Mouse (Mus musculus) kidney, adult 2 months (tissue): ENCODE data around the gene Svs4. TPM values are rescaled to one million over a fixed set of nuclear protein-coding genes. Genes with fewer than 3 reads are reported as not detected.

Experiments
- DNase-seq: peaks from one replicate; pipeline ENCODE4 v3.0.0; 2021
- H3K27ac ChIP-seq: fragments of 200-500 bp; 2 replicates; pipeline ENCODE4 v1.5.1; 2012; ENCODE audit warnings: low read depth, low read length, control low read depth, inconsistent platforms; ENCODE audit not compliant: insufficient read depth
- H3K27me3 ChIP-seq: fragments of 200-500 bp; replicated peaks from 2 replicates; pipeline ENCODE4 v1.6.1; 2012; ENCODE audit warnings: mild to moderate bottlenecking, moderate library complexity, low read length, inconsistent platforms; ENCODE audit not compliant: control insufficient read depth, insufficient read depth
- H3K36me3 ChIP-seq: fragments of 200-500 bp; 2 replicates; pipeline ENCODE4 v1.6.1; 2012; ENCODE audit warnings: mild to moderate bottlenecking, moderate library complexity, low read length, inconsistent platforms; ENCODE audit not compliant: control insufficient read depth, insufficient read depth
- H3K4me1 ChIP-seq: fragments of 200-500 bp; 2 replicates; pipeline ENCODE4 v1.6.1; 2011; ENCODE audit warnings: low read length; ENCODE audit not compliant: control insufficient read depth, insufficient read depth
- H3K4me3 ChIP-seq: fragments of 200-500 bp; 2 replicates; pipeline ENCODE4 v1.5.1; 2011; ENCODE audit warnings: mild to moderate bottlenecking, low read depth, low read length, control low read depth; ENCODE audit not compliant: insufficient read depth
- CTCF ChIP-seq: fragments of 200-500 bp; conservative IDR thresholded peaks from 2 replicates; pipeline ENCODE4 v1.5.1; 2011; ENCODE audit warnings: low read depth, mild to moderate bottlenecking, control low read depth, low read length, moderate library complexity, mixed read lengths; ENCODE audit not compliant: insufficient read depth, insufficient read length
- POLR2A ChIP-seq: fragments of 200-500 bp; IDR thresholded peaks from one replicate; pipeline ENCODE4 v1.6.1; 2011; ENCODE audit warnings: low read depth, low read length, control low read depth
- WGBS: fragments of 180-500 bp; shearing (Covaris S2); methylation state at CpG from one replicate; pipeline ENCODE4 v1.1.7; 2018; 5-methylcytosine and 5-hydroxymethylcytosine counted together
- polyA plus RNA-seq: library from polyadenylated mRNA; depleted of rRNA; stranded (reverse); fragments of >200 nt; gene quantifications from 2 replicates; pipeline ENCODE4 v1.2.3, GENCODE M21; 2012; rRNA removed

Svs4 gene
- polyA plus RNA-seq, 1 experiment = not detected

DNA sequence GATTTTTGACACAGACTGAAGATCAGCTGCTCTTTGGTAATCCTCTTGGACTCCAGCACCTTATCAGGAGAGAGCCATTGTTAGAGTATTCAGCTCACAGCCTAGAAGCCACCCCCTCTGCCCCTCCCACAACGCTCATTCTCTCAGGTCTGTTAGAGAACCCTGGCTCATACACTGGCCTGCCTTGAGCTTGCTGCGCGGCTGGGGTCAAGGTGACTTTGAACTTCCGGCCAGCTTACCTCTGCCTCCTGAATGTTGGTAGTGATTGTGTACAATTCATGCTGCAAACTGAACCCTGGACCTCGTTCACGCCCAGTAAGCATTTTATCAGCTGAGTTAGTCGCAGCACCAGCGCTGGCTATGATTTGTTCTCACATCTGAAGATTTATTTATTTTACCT, 45.6 kb downstream of the Svs4 start:
- no peak overlapping the region for H3K27ac ChIP-seq
- WGBS = 79% methylated on average over 8 of the region's 8 CpGs

GRCm38 (mm10) chr2:164228361-164229070, 49.7 kb downstream of the Svs4 start:
- Histone ChIP-seq H3K4me1 (no peaks in the 10 kb centered on the region), H3K4me3 (no peak overlapping the region), H3K27me3 (no peaks in the 10 kb centered on the region), H3K27ac (no peak overlapping the region), H3K36me3 (no peaks in the 10 kb centered on the region)
- WGBS = 76% methylated on average over 8 of the region's 8 CpGs
- TF ChIP-seq CTCF (no peak), POLR2A (no peak)
- no peak for DNase-seq

More for the DNA sequence above, 45.6 kb downstream of the Svs4 start:
- no peaks in the 10 kb centered on the region for H3K36me3 ChIP-seq
- TF ChIP-seq CTCF = no peak
- TF ChIP-seq POLR2A = no peak
- no peak overlapping the region for H3K4me3 ChIP-seq
- no peaks in the 10 kb centered on the region for H3K4me1 ChIP-seq
- no peak for DNase-seq
- H3K27me3 ChIP-seq = no peaks in the 10 kb centered on the region

Other genes starting within 250 kb of the Svs4 start
- gene Stk4, start 208.1 kb downstream of the Svs4 start, polyA plus RNA-seq = 10.4 and 13.0 TPM in 2 replicates
- gene Tomm34, start 207.3 kb downstream of the Svs4 start, polyA plus RNA-seq = 31.0 and 34.1 TPM in 2 replicates
- 0.36 and 0.48 TPM in 2 replicates for gene Kcns1, start 107.3 kb downstream of the Svs4 start, polyA plus RNA-seq
- gene Wfdc5, start 95.7 kb downstream of the Svs4 start, polyA plus RNA-seq = not detected in 2 replicates
- gene Wfdc12, start 87.9 kb downstream of the Svs4 start, polyA plus RNA-seq = not detected in 2 replicates
- gene Wfdc15a, start 78.3 kb downstream of the Svs4 start, polyA plus RNA-seq = 0.20 TPM in 1 of 2 replicates, not detected in the other
- gene Wfdc15b, start 56.8 kb downstream of the Svs4 start, polyA plus RNA-seq = 492 and 557 TPM in 2 replicates
- gene Svs2, start 40.0 kb downstream of the Svs4 start, polyA plus RNA-seq = not detected in 2 replicates
- not detected in 2 replicates for gene Svs3b, start 21.8 kb downstream of the Svs4 start, polyA plus RNA-seq
- not detected in 2 replicates for gene Svs3a, start 10.8 kb upstream of the Svs4 start, polyA plus RNA-seq
- gene Svs6, start 38.3 kb upstream of the Svs4 start, polyA plus RNA-seq = not detected in 2 replicates
- gene Svs5, start 54.3 kb upstream of the Svs4 start, polyA plus RNA-seq = not detected in 2 replicates
- 3.0 and 4.6 TPM in 2 replicates for gene Slpi, start 110.6 kb upstream of the Svs4 start, polyA plus RNA-seq
- gene Rbpjl, start 124.7 kb upstream of the Svs4 start, polyA plus RNA-seq = 0.04 TPM in 1 of 2 replicates, not detected in the other
- 1.4 and 2.6 TPM in 2 replicates for gene Matn4, start 126.7 kb upstream of the Svs4 start, polyA plus RNA-seq
- 194 and 212 TPM in 2 replicates for gene Sdc4, start 165.4 kb upstream of the Svs4 start, polyA plus RNA-seq
- 94.5 and 122 TPM in 2 replicates for gene Sys1, start 178.5 kb upstream of the Svs4 start, polyA plus RNA-seq
- gene Gm20458, start 182.5 kb upstream of the Svs4 start, polyA plus RNA-seq = 22.1 and 23.4 TPM in 2 replicates
- gene Trp53tg5, start 195.3 kb upstream of the Svs4 start, polyA plus RNA-seq = 0.10 TPM in 1 of 2 replicates, not detected in the other
- 36.8 and 43.6 TPM in 2 replicates for gene Dbndd2, start 207.6 kb upstream of the Svs4 start, polyA plus RNA-seq
- gene Pigt, start 219.1 kb upstream of the Svs4 start, polyA plus RNA-seq = 101 and 123 TPM in 2 replicates